Mouse (Mus musculus) c-Kit-positive CD71-negative TER-119-negative erythroid progenitor cells, embryonic 14.5 days (primary cell): ENCODE data around the gene Ampd2.
A peak's percentile ranks its signal among the peaks of the same experiment; 100 is the strongest.

Experiments
- DNase-seq: peaks from one replicate; pipeline ENCODE4 v3.0.0-alpha.2; 2013; ENCODE audit warnings: low read depth

The Ampd2 gene

DNA sequence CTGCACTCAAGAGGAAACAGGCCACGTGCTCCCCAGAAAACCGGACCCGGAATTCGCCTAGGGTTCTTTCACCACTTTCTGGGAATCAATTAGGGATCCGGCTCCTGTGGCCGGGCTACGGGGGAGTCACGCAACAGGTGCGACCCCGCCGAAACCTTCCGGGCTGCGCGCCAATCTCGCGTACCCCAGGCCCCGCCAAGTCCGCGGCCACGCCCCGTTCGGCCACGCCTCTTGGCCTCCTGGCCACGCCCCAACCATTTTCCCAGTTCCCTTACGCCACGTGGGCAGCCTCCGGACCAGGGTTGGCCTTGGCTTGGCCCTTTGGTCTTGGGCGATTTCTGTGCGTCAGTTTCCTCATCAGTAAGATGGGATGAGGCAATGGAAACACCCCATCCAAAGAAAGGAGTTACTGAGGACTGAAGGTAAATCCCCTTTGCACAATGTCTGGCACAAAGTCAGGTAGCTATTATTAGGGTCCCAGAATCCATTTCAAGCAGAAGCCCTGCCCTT is at the start of gene Ampd2:
TSS of gene Ampd2 (minus strand) at position 182 of the 510 bp plus-strand sequence.
- peak; percentile 56 for DNase-seq

DNA sequence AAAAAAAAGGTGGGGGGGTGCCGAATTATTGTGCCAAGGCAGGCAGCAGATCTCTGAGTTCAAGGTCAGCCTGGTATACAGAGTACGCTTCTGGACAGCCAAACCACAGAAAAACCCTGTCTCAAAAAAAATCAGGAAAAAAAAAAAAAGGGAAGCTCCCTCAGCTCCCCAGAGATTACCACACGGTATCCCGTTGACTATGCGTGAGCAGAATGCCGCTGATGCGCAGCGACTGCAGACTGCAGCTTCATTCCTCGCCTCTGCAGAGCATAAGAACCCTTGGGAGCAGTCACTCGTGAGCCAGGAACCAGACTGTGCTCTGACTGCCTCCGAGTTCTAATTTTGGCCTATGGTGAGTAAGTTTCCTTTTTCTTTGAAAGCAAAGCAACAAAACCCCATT is 48.2 kb upstream of the Ampd2 start:
- DNase-seq, result no peak

DNA sequence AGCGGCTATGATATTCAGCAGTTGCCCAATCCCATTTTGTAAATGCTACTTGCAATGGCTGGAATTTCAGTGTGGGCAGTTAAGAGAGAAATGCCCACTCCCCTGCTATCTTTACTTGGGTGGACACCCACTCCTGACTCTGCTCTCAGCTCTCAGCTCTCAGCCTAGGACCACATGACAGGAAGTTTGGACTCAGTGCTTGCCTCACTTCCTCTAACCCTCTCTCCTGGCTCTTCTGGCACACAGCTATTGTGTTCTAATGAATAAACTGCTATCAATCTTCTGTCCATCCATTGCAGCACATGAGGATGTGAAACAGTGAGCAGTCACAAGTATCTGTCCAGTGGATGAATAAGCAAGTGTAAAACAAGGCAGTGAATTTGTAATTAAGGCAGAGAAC is 46.0 kb upstream of the Ampd2 start:
- DNase-seq, result no peak

DNA sequence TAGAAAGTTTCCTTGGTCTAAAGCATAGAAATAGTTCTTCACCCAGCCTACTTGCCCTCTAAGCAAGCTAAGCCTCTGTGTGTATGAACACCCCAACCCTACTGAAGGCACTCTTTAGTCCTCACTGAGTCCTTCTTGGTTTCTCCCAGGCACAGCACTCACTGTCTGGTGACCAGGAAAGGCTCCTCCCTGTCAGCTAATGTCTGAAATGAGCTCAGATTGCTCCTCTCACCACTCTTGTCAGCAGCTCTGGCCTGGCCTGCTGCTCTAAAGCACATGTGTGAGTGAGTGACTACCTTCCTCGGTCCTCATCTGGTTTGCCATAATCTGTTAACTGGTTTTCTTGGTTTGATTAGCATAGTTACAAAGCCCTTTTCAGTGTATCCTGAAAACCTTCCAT is 45.4 kb upstream of the Ampd2 start:
- no peak for DNase-seq

DNA sequence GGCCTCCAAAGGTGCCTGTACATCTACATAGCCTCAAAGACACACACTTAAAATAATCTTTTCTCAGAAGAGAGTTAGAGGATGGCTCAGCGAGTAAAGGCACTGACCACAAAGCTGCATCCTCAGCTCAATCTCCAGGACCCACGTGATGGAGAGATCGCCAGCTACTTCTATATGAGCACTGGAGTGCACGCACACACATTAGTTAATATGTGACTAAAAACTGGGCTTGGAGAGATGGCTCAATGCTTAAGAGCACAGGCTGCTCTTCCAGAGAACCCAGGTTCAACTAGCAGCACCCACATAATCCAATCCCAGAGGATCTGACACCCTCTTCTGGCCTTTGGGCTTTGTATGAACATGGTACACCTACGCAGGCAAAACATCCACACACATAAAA is 44.8 kb upstream of the Ampd2 start:
- DNase-seq, result no peak

DNA sequence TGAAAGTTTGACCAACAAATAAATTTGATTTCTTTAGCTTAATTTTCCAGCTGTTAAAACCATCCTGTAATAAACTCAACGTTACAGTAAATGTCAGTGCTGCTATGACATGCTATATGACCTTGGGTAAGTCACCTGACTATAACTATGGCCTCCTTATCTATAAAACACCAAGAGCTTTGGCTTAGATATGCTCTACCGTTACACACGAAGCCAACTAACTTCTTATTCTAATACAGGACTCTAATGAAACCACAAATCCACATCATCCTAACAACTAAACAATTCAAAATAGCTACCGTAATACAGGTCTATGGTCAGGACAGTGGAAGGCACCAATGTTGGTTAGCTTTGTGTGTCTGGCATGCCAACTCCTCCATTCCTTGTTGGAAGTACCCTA is 43.4 kb upstream of the Ampd2 start:
- DNase-seq, result no peak

DNA sequence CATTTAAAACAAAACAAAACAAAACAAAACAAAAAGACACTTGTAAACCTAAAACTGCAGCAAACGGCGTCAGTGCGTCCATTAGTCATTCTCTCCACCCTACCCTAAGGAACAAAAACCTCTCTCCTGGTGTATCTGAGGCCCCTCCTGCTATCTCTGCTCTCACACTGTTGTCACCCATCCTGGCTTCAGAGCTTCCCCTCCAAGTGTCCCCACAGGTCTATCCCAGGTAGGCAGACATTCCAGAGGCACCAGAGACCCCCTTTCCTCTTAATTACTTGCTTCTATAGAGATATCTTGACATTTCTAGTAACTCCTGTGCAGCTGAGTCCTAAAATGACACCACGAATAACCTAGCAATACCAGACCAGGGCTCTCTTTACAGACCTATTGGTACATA is 42.9 kb upstream of the Ampd2 start:
- no peak for DNase-seq

DNA sequence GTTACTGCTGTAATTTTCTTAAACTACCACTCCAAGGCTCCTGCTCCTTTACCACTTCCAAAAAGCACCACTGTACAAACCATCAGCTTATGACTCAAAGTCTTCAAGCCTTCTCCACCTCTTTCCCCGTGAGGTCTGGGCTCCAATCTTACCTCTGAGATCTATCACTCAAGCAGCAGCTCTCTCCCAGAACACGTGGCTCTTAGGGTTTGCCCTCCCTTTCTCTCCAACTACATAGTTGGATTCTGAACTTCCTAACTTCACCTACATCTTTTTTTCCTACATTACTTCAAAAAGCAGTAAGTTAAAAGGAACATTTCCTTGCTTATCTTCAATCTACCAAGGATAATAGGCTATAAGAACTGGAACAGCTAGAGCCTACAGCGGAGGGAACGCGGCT is 42.1 kb upstream of the Ampd2 start:
- DNase-seq, result no peak

DNA sequence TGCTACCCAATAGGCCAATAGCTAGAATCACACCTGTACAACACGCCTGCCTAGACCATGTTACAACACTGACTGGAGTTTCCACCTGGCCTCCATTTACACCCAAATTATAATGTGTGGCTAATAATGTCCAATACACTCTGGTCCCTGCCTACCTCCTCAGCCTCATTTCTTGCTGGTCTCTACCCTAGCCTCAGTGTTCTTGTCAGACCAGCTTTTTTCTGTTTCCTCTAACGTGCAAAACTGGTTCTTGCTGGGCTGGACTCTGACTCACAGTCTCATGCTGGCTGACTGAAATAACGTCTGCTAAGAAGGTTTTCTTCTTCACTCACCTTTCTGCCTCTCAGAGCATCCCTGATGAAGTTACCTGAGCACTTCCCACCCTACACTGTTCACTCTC is 39.9 kb upstream of the Ampd2 start:
- DNase-seq, result no peak

DNA sequence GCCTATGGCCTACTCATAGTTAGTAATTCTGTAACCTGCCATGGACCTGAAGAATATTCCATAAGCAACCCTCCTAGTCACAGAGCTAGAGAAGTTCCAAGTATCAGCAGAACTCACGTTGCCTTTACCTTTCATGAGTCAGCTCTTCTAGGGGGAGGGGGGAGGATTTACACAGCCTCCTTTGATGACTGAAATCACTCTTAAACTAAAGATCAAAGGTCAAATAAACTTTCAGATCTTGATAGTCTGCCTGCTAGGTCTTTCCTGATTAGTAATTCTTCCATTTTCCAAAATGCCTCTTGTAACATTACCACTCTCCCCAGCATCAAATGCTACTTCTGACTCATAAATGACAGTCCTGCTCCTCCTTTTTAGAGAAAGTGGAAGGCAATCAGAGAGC is 37.7 kb upstream of the Ampd2 start:
- no peak for DNase-seq

DNA sequence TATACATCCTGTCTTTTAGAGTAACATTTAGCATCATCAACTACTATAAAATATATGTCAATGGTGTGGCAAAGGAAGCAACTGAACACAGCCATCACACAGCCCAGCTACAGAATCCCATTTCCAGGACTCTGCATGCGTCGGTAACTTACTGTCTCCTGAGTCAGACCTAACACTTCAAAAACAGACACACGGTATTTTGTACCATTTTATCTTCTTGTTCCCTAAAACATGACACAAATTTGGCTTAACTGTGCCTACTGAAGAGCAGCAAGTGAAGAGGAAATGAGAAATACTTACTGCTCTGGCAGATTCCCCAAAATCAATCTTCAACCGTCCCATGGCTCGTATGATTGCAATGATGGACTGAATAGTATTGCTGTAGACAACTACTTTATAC is 36.8 kb upstream of the Ampd2 start:
- no peak for DNase-seq

DNA sequence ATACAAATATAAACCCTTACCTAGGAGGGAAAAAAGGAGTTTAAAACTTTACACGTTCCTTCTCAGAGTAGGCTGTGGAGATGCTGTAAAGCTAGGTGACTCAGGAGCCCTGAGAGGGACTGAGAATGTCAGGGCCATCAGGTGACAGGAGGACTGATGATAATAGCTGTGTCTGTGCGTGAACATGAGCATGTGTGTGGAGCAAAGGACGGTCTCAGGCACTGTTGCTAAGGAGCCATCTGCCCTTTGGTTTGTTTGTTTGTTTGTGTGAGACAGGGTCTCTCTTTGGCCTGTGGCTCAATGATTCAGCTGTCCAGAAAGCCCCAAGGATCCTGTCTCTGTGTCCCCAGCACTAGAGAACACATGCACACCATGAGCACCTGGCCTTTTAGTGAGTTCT is 34.6 kb upstream of the Ampd2 start:
- no peak for DNase-seq

DNA sequence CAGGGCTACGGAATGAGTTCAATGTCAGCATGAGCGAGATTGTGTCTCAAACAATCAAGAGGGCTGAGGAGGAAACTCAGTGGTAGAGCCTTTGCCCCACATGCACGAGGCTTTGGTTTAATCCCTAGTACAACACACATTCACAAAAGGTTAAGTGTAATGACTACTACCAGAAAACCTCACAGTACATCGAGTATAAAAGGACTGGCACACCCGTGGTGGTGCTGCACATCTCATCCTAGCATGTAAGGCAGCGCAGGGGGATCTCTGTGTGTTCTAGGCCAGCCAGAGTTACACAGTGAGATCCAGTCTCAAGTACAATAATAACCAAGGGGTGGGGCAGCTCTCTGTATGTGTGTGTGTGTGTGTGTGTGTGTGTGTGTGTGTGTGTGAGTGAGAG is 31.0 kb upstream of the Ampd2 start:
- DNase-seq, result no peak

DNA sequence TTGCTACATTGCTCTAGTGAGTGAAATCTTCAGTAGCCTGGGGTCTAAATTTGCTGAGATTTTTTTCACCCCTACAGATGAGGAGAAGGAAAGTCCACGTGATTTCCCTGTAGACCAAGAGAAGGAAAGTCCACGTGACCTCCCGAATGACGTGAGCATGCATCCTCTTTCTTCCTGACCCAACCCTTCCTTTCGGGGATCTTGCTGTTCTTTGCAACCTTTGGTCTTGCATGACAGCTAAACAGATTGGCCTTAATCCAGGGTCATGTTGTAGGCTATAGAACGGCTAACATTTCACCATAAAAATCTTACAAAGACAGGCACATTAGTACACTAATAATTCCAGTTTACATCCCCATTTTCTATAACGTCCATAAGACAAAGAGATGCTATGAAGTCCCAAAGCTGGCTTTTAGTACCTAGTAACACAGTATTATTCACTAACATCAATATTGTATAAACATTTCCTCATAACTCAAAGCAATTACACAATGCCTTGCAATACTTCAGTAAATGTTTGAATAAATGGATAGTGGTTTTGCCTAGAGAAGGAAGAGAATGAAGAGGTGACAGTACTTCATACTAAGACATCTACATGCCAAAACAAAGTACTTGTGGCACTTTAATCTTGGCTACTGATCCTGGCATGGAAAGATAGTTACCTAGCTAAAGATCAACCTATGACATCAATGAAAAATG is 27.3 kb upstream of the Ampd2 start:
- no peak for DNase-seq

DNA sequence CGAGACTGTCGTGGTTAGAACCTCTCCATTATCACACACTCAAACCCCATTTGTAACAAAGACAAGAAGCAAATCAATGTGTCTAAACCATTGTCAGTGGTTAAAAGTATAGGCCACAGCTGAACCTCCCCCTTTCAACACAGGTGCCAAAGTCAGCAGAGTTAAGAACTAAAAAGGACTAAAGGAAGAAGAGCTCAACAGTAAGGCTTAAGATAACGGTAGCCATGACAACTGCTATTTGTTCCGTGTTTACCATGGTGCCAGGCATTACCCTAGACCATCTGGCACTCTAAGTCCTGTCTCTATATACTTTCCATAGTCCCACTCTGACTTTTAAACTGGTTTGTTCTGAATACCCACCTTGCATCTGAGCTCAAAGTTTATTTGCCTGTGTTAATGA is 26.2 kb upstream of the Ampd2 start:
- no peak for DNase-seq

DNA sequence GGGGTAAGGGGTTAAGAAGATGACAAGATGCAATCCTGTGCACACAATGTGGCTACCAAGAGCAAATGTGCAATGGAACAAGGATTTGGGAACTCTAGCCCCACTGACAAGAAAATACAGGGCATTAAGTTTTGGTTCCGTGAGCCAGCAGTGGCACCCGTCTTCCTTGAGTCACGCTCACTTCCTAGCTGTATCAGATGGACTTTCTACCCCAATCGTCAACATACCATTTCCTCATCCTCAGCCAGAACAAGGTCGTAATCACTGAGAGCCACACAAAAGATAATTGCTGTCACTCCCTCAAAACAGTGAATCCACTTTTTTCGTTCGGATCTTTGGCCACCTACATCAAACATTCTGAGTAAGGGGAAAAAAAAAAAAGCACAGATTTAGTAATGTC is 25.8 kb upstream of the Ampd2 start:
- no peak for DNase-seq

DNA sequence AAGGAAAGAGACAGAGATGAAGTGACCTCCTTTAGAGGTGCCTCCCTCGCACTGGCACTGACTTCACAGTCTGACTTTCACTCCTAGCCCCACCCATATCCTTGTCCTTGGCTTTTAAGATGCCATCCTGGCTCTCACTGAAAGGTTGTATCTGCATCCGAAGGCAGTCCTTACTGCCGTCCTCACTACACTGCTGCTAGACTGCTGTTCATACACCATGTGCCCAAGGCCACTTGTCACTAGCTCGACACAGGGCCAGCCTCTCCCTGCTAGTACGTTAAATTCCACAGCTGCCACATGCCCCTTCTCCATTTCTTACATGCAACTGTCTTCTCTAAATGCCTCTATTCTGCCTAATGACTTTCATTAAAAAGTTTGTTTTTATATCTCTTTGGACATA is 24.9 kb upstream of the Ampd2 start:
- DNase-seq, result no peak

DNA sequence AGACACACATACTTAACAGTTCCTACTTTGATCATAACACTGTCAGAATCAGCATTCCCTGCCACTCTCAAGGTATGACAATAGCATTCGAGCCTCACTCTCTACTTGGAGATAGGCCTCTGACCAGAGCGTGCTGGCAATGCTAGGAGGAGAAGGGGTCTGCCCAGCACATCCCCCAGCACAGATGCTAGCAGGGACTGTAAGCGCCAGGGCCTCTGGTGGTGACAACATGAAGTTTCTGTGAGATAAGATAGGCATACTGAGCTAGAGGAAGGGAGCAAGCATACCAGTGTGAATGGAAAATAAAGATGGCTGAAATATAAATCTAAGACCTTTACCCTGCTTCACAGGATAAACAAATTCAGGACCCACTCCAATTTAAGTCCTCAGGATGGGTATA is 18.8 kb upstream of the Ampd2 start:
- no peak for DNase-seq

DNA sequence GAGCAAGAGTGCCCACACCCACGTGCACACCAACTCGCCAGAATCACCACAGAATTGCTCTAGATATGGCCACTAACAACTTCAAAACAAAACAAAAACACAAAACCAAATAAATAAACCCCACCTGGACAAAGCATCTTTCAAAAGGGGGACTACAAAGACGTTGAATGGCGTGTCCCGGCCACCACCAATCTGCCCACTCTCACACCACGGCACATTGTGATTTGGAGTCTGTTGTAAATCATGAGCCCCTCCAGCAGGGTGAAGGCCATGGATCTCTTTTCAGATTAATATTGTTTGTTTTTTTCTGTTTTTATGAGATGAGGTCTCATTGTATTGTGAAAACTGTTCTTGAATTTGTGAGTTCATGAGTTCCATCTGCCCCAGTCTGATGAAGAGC is 15.6 kb upstream of the Ampd2 start:
- no peak for DNase-seq

DNA sequence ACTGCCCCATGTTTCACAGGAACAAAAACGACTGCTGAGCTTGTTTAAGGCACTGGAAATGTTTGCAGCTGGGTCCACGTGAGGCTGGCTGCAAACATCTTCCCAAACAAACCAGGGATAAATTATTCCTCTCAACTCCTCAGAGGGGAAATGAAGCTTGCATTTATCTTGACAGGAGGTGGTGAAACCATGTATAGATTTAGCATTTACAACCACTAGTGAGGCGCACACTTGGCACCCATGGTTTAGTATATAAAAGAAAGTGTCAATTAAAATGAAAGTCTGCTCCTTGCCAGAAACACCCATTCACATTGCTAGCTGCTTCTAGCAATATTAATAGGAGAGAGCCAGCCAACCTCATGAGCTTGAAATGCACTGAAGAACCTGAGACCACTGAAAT is 15.1 kb upstream of the Ampd2 start:
- DNase-seq, result no peak

DNA sequence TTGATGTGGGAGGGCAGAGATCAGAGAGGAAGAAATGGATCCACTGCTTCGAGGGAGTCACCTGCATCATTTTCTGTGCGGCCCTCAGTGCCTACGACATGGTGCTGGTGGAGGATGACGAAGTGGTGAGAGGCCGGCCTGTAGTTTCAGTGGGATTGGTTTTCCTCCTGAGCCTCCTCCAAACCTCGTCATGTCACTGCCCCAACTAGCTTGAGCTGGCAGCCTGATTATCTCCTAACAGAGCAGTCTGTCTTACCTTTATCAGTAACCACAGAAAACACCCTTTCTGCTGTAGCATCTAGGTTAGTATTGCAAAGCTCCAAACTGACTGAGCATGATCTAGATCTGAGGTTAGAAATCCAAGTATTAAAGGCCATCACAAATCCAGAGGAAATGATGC is 11.9 kb upstream of the Ampd2 start:
- no peak for DNase-seq

DNA sequence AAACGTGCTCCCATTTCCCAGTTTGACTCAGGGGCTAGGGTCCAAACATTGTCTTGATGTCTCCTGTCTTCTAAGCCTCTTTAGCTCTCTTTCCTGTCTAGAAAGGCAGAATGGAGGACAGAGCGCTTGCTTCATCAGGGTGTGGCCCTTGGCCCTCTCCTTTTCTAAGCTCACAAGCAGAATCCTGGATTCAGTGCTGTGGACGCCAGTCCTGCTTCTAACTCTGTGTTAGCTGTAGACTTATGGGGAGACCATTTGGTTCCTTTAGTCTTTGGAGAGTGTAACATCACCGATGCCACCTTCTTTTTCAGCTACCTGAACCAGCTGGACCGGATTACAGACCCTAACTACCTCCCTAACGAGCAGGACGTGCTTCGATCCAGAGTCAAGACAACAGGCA is 11.2 kb upstream of the Ampd2 start:
- DNase-seq, result no peak

DNA sequence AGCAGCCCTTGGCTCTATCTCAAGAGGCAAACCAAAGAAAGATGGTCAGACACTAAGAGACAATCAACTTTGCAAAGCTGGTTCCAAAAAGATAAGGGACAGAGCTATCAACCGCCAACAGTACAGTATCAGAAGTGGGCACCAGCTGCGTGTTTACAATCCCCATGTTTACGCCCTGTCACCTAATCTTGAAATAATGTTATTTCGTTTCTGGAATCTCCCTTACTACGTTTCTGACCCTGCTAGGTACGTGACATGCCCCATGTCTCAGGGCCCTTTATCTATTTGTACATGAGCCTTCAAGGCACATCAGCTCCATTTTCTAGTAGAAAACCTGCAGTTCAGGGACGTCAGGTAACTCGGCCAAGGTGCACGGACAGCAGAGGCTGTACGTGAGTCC is 10.3 kb upstream of the Ampd2 start:
- no peak for DNase-seq

DNA sequence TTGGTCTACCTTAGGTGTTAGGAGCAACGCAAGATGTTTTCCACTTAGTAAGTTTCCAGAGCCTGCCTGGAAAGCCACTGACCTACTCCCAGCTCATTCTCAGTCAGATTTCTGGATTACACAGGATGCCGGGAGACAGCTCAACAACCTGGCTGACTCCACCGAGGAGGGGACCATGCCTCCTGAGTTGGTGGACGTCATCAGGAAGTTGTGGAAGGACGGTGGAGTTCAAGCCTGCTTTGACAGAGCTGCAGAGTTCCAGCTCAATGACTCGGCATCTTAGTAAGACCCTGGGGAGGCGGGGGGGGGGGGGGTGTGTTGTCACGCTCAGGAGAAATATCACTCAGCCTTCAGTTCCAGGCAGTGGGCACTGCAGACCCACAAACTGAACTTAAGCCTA is 9.8 kb upstream of the Ampd2 start:
- DNase-seq, result no peak
